Mouse (Mus musculus): ENCODE results near the gene Trim69. TPM values are rescaled to one million over a fixed set of nuclear protein-coding genes. Genes with fewer than 3 reads are reported as not detected.

Gene Trim69
- polyA plus RNA-seq, 1 experiment from 2014 or later: not detected

GRCm38 (mm10) chr2:122218234-122218633 is 57.7 kb downstream of the Trim69 start:
- Histone ChIP-seq H3K4me2 (replicated peaks; ENCODE audit: low read depth, low read length) (no peak overlapping the region), H3K4me3 (ENCODE audit: low read length) (no peak overlapping the region), H3K36me3 (ENCODE audit: control insufficient read depth, insufficient read depth, low read length) (no peaks in the 10 kb centered on the region), H3K27me3 (ENCODE audit: control insufficient read depth, insufficient read depth, low read length) (no peaks in the 10 kb centered on the region), H3K4me1 (ENCODE audit: control insufficient read depth, insufficient read depth, low read length) (no peaks in the 10 kb centered on the region), H3K27ac (ENCODE audit: low read depth, low read length) (no peak overlapping the region), H3K9me3 (ENCODE audit: control insufficient read depth, low read length) (no peaks in the 10 kb centered on the region), H3K9ac (ENCODE audit: low read depth, low read length) (no peak overlapping the region)
- 71% methylated on average over 2 of the region's 2 CpGs for WGBS
- ATAC-seq (ENCODE audit: low FRiP score, low TSS enrichment): no peak

GRCm38 (mm10) chr2:122221378-122221777 is 60.9 kb downstream of the Trim69 start:
- Histone ChIP-seq H3K4me2 (replicated peaks; ENCODE audit: low read depth, low read length) (no peak overlapping the region), H3K9ac (ENCODE audit: low read depth, low read length) (no peak overlapping the region), H3K36me3 (ENCODE audit: control insufficient read depth, insufficient read depth, low read length) (no peaks in the 10 kb centered on the region), H3K27me3 (ENCODE audit: control insufficient read depth, insufficient read depth, low read length) (no peaks in the 10 kb centered on the region), H3K27ac (ENCODE audit: low read depth, low read length) (no peak overlapping the region), H3K4me3 (ENCODE audit: low read length) (no peak overlapping the region), H3K4me1 (ENCODE audit: control insufficient read depth, insufficient read depth, low read length) (no peaks in the 10 kb centered on the region), H3K9me3 (ENCODE audit: control insufficient read depth, low read length) (no peaks in the 10 kb centered on the region)
- 59% methylated on average over 4 of the region's 4 CpGs for WGBS
- ATAC-seq (ENCODE audit: low FRiP score, low TSS enrichment): no peak

- no peaks in the 10 kb centered on the region for H3K4me1 ChIP-seq (ENCODE audit: control insufficient read depth, insufficient read depth, low read length)
- no peak overlapping the region for H3K4me2 ChIP-seq (replicated peaks; ENCODE audit: low read depth, low read length)
- H3K27me3 ChIP-seq (ENCODE audit: control insufficient read depth, insufficient read depth, low read length): no peaks in the 10 kb centered on the region
- no peak overlapping the region for H3K4me3 ChIP-seq (ENCODE audit: low read length)
- H3K9ac ChIP-seq (ENCODE audit: low read depth, low read length): no peak overlapping the region
- H3K27ac ChIP-seq (ENCODE audit: low read depth, low read length): no peak overlapping the region
- no peak for ATAC-seq (ENCODE audit: low FRiP score, low TSS enrichment)
- 23% methylated on average over 5 of the region's 5 CpGs for WGBS
- H3K36me3 ChIP-seq (ENCODE audit: control insufficient read depth, insufficient read depth, low read length): no peaks in the 10 kb centered on the region
- no peaks in the 10 kb centered on the region for H3K9me3 ChIP-seq (ENCODE audit: control insufficient read depth, low read length)
Measured at GRCm38 (mm10) chr2:122221798-122222197, 61.3 kb downstream of the Trim69 start.

GRCm38 (mm10) chr2:122222272-122222671 is 61.8 kb downstream of the Trim69 start:
- no peaks in the 10 kb centered on the region for H3K4me1 ChIP-seq (ENCODE audit: control insufficient read depth, insufficient read depth, low read length)
- H3K4me3 ChIP-seq (ENCODE audit: low read length): no peak overlapping the region
- H3K36me3 ChIP-seq (ENCODE audit: control insufficient read depth, insufficient read depth, low read length): no peaks in the 10 kb centered on the region
- no peak overlapping the region for H3K9ac ChIP-seq (ENCODE audit: low read depth, low read length)
- 87% methylated on average over 5 of the region's 5 CpGs for WGBS
- no peaks in the 10 kb centered on the region for H3K9me3 ChIP-seq (ENCODE audit: control insufficient read depth, low read length)
- no peak for ATAC-seq (ENCODE audit: low FRiP score, low TSS enrichment)
- no peak overlapping the region for H3K27ac ChIP-seq (ENCODE audit: low read depth, low read length)
- no peaks in the 10 kb centered on the region for H3K27me3 ChIP-seq (ENCODE audit: control insufficient read depth, insufficient read depth, low read length)
- H3K4me2 ChIP-seq (replicated peaks; ENCODE audit: low read depth, low read length): no peak overlapping the region

- Histone ChIP-seq H3K4me1 (ENCODE audit: control insufficient read depth, insufficient read depth, low read length) (no peaks in the 10 kb centered on the region), H3K9me3 (ENCODE audit: control insufficient read depth, low read length) (no peaks in the 10 kb centered on the region), H3K27me3 (ENCODE audit: control insufficient read depth, insufficient read depth, low read length) (no peaks in the 10 kb centered on the region), H3K4me2 (replicated peaks; ENCODE audit: low read depth, low read length) (no peak overlapping the region), H3K9ac (ENCODE audit: low read depth, low read length) (no peak overlapping the region), H3K4me3 (ENCODE audit: low read length) (no peak overlapping the region), H3K36me3 (ENCODE audit: control insufficient read depth, insufficient read depth, low read length) (no peaks in the 10 kb centered on the region), H3K27ac (ENCODE audit: low read depth, low read length) (no peak overlapping the region)
- ATAC-seq (ENCODE audit: low FRiP score, low TSS enrichment): no peak
Measured at GRCm38 (mm10) chr2:122223654-122224053, 63.2 kb downstream of the Trim69 start.

Other genes starting within 250 kb of the Trim69 start
- gene Ctdspl2, start 204.7 kb upstream of the Trim69 start, polyA plus RNA-seq (2014; fragmentation: Nextera tagmentation; extraction: Ambion mirVana): 44.8 and 64.5 TPM in 2 replicates
- 0.10 and 0.18 TPM in 2 replicates for gene Mageb3, start 204.6 kb upstream of the Trim69 start, polyA plus RNA-seq (2014; fragmentation: Nextera tagmentation; extraction: Ambion mirVana)
- gene Eif3j1, start 132.2 kb upstream of the Trim69 start, polyA plus RNA-seq (2014; fragmentation: Nextera tagmentation; extraction: Ambion mirVana): 12.6 and 14.9 TPM in 2 replicates
- 6.0 and 12.8 TPM in 2 replicates for gene Spg11, start 42.3 kb upstream of the Trim69 start, polyA plus RNA-seq (2014; fragmentation: Nextera tagmentation; extraction: Ambion mirVana)
- gene B2m, start 13.0 kb upstream of the Trim69 start, polyA plus RNA-seq (2014; fragmentation: Nextera tagmentation; extraction: Ambion mirVana): 202 and 246 TPM in 2 replicates
- not detected in 2 replicates for gene Patl2, start 25.5 kb downstream of the Trim69 start, polyA plus RNA-seq (2014; fragmentation: Nextera tagmentation; extraction: Ambion mirVana)
- gene Terb2, start 25.6 kb downstream of the Trim69 start, polyA plus RNA-seq (2014; fragmentation: Nextera tagmentation; extraction: Ambion mirVana): not detected in 2 replicates
- 13.6 and 24.0 TPM in 2 replicates for gene Sord, start 74.0 kb downstream of the Trim69 start, polyA plus RNA-seq (2014; fragmentation: Nextera tagmentation; extraction: Ambion mirVana)
- 0.05 TPM in 1 of 2 replicates, not detected in the other for gene Duox2, start 137.7 kb downstream of the Trim69 start, polyA plus RNA-seq (2014; fragmentation: Nextera tagmentation; extraction: Ambion mirVana)
- 0.22 TPM in 1 of 2 replicates, not detected in the other for gene Duoxa2, start 138.2 kb downstream of the Trim69 start, polyA plus RNA-seq (2014; fragmentation: Nextera tagmentation; extraction: Ambion mirVana)
- gene Duoxa1, start 153.0 kb downstream of the Trim69 start, polyA plus RNA-seq (2014; fragmentation: Nextera tagmentation; extraction: Ambion mirVana): not detected in 2 replicates
- gene Duox1, start 155.0 kb downstream of the Trim69 start, polyA plus RNA-seq (2014; fragmentation: Nextera tagmentation; extraction: Ambion mirVana): not detected in 2 replicates
- 3.5 and 5.5 TPM in 2 replicates for gene Shf, start 208.5 kb downstream of the Trim69 start, polyA plus RNA-seq (2014; fragmentation: Nextera tagmentation; extraction: Ambion mirVana)

Measured in kidney, embryonic 14.5 days (tissue).